Mouse (Mus musculus): ENCODE data around the gene Aplp2. TPM values are rescaled to one million over a fixed set of nuclear protein-coding genes. Genes with fewer than 3 reads are reported as not detected.

The Aplp2 gene
- total RNA-seq, 2 experiments from 2014 or later = 121 to 129 TPM

Other genes with a start within 250 kb of the Aplp2 start
- 10 to 100 TPM; 33.4 to 38.0 TPM for gene Zbtb44, start 181.2 kb downstream of the Aplp2 start, total RNA-seq (2021)
- under 1 TPM; 0.16 to 0.35 TPM for gene St14, start 80.0 kb downstream of the Aplp2 start, total RNA-seq (2021)
- 1 to 10 TPM; 2.6 to 2.9 TPM for gene Prdm10, start 68.7 kb upstream of the Aplp2 start, total RNA-seq (2021)
- gene Nfrkb, start 174.4 kb upstream of the Aplp2 start, total RNA-seq (2021) = 1 to 10 TPM; 8.5 to 9.8 TPM

All from gastrocnemius, postnatal 14 days (tissue).